Mouse (Mus musculus) heart, embryonic 13.5 days (tissue): ENCODE results near the gene Hdac9. TPM values are rescaled to one million over a fixed set of nuclear protein-coding genes. Genes with fewer than 3 reads are reported as not detected.
"Not testable (repeated sequence)": the region's sequence is repeated elsewhere in the genome, so short reads cannot be mapped to it uniquely, and the experiment has no call there.

Source experiments
- ATAC-seq: fragments of 200-750 bp; cut with Nextera tagmentation; 2 replicates; pipeline ENCODE4 v1.8.0; 2017; ENCODE audit warnings: moderate TSS enrichment; ENCODE audit not compliant: insufficient number of reproducible peaks, low FRiP score, low TSS enrichment; ENCODE audit errors: extremely low read depth
- H3K27ac ChIP-seq: fragments of 300-500 bp; sonication (generic); replicated peaks from 2 replicates; pipeline ENCODE4 v1.5.1; 2015; ENCODE audit warnings: moderate library complexity, mild to moderate bottlenecking, inconsistent platforms
- H3K27me3 ChIP-seq: fragments of 300-500 bp; sonication (generic); replicated peaks from 2 replicates; pipeline ENCODE4 v1.6.1; 2015; ENCODE audit warnings: mild to moderate bottlenecking, inconsistent platforms
- H3K36me3 ChIP-seq: fragments of 300-500 bp; sonication (generic); 2 replicates; pipeline ENCODE4 v1.6.1; 2015; ENCODE audit warnings: mild to moderate bottlenecking, inconsistent platforms
- H3K4me1 ChIP-seq: fragments of 300-500 bp; sonication (generic); 2 replicates; pipeline ENCODE4 v1.6.1; 2015; ENCODE audit warnings: inconsistent platforms
- H3K4me2 ChIP-seq: fragments of 300-500 bp; sonication (generic); 2 replicates; pipeline ENCODE4 v1.6.1; 2015; ENCODE audit warnings: inconsistent platforms, mild to moderate bottlenecking, moderate library complexity
- H3K4me3 ChIP-seq: fragments of 300-500 bp; sonication (generic); 2 replicates; pipeline ENCODE4 v1.5.1; 2015; ENCODE audit warnings: moderate library complexity, mild to moderate bottlenecking, inconsistent platforms
- H3K9ac ChIP-seq: fragments of 300-500 bp; sonication (generic); 2 replicates; pipeline ENCODE4 v1.6.1; 2015; ENCODE audit warnings: inconsistent platforms, mild to moderate bottlenecking, moderate library complexity
- H3K9me3 ChIP-seq: fragments of 300-500 bp; sonication (generic); 2 replicates; pipeline ENCODE4 v1.6.1; 2016; ENCODE audit warnings: inconsistent platforms
- WGBS: fragments of 180-500 bp; shearing (Covaris S2); methylation state at CpG from one replicate; pipeline ENCODE4 v1.1.7; 2015; ENCODE audit warnings: mixed read lengths; 5-methylcytosine and 5-hydroxymethylcytosine counted together
- polyA plus RNA-seq: library from polyadenylated mRNA; unstranded; fragments of >200 nt; fragmentation: Nextera tagmentation; extraction: Ambion mirVana; gene quantifications from 2 replicates; pipeline ENCODE4 v1.2.1, GENCODE M21; 2015

The Hdac9 gene
- polyA plus RNA-seq, 1 experiment from 2014 or later: 25.3 TPM

- no peak for ATAC-seq
- Histone ChIP-seq H3K4me1 (peaks cover 24% of the 10 kb centered on the region), H3K9ac (no peak overlapping the region), H3K36me3 (no peaks in the 10 kb centered on the region), H3K27me3 (no peaks in the 10 kb centered on the region), H3K27ac (no peak overlapping the region), H3K4me2 (no peak overlapping the region), H3K9me3 (no peaks in the 10 kb centered on the region), H3K4me3 (no peak overlapping the region)
- 64% methylated on average over 2 of the region's 2 CpGs for WGBS
These were observed 430.9 kb downstream of the Hdac9 start for GRCm38 (mm10) chr12:34486016-34486415.

GRCm38 (mm10) chr12:34481702-34482101 is 435.2 kb downstream of the Hdac9 start:
- Histone ChIP-seq H3K9me3 (no peaks in the 10 kb centered on the region), H3K4me3 (no peak overlapping the region), H3K27ac (no peak overlapping the region), H3K9ac (no peak overlapping the region), H3K27me3 (no peaks in the 10 kb centered on the region), H3K4me1 (peaks cover 15% of the 10 kb centered on the region), H3K4me2 (no peak overlapping the region), H3K36me3 (no peaks in the 10 kb centered on the region)
- ATAC-seq: no peak
- WGBS: 84% methylated on average over 5 of the region's 5 CpGs

GRCm38 (mm10) chr12:34472949-34473651 is 443.8 kb downstream of the Hdac9 start:
- no peak overlapping the region for H3K9ac ChIP-seq
- H3K4me2 ChIP-seq: no peak overlapping the region
- H3K4me3 ChIP-seq: no peak overlapping the region

GRCm38 (mm10) chr12:34472542-34472941 is 444.4 kb downstream of the Hdac9 start:
- no peak for ATAC-seq
- Histone ChIP-seq H3K36me3 (no peaks in the 10 kb centered on the region), H3K27me3 (no peaks in the 10 kb centered on the region), H3K4me1 (peaks cover 20% of the 10 kb centered on the region), H3K4me3 (no peak overlapping the region), H3K27ac (0 out of 2 replicates have a peak overlapping the region, but pooled peaks have one; percentile 12), H3K9ac (no peak overlapping the region), H3K4me2 (no peak overlapping the region), H3K9me3 (no peaks in the 10 kb centered on the region)
- 59% methylated on average over 4 of the region's 4 CpGs for WGBS

More at GRCm38 (mm10) chr12:34472949-34473651, 443.8 kb downstream of the Hdac9 start:
- H3K9me3 ChIP-seq: no peaks in the 10 kb centered on the region
- ATAC-seq: no peak
- peaks cover 20% of the 10 kb centered on the region for H3K4me1 ChIP-seq
- WGBS: 58% methylated on average over 10 of the region's 10 CpGs
- H3K36me3 ChIP-seq: no peaks in the 10 kb centered on the region
- no peaks in the 10 kb centered on the region for H3K27me3 ChIP-seq
- peak overlapping the region; percentile 12 for H3K27ac ChIP-seq

DNA sequence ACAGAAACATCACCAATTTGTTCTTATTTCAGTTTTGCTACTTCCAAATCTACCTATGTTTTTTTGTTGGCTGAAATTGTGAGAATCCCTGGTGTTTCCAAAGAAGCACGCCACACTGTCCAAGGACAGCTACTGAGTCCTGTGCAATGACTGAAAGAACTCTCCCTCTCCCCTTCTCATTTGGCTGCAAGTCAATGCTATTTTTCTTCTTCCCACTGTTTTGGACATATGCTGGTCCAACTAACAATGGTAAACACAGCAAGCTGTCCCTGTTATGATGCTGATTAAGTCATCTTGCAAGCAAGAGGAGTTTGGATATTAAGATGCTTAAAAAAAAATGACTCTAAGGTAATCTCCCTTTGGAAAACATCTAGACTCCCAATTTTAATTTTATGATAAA is 455.2 kb downstream of the Hdac9 start:
- H3K27me3 ChIP-seq: no peaks in the 10 kb centered on the region
- H3K27ac ChIP-seq: no peak overlapping the region
- H3K9ac ChIP-seq: no peak overlapping the region
- no peak overlapping the region for H3K4me3 ChIP-seq
- H3K9me3 ChIP-seq: no peaks in the 10 kb centered on the region; the same call in 1 of the 2 replicates
- no peak for ATAC-seq
- 71% methylated on average over 1 of the region's 1 CpGs for WGBS
- H3K4me2 ChIP-seq: no peak overlapping the region
- H3K4me1 ChIP-seq: no peaks in the 10 kb centered on the region
- H3K36me3 ChIP-seq: no peaks in the 10 kb centered on the region

- no peaks in the 10 kb centered on the region for H3K27me3 ChIP-seq
- peak overlapping the region; percentile 63; the same call in 1 of the 2 replicates for H3K9ac ChIP-seq
- no peaks in the 10 kb centered on the region for H3K36me3 ChIP-seq
- no peak overlapping the region for H3K4me3 ChIP-seq
- WGBS: 46% methylated on average over 5 of the region's 5 CpGs
- ATAC-seq: no peak
- peaks cover 31% of the 10 kb centered on the region for H3K4me1 ChIP-seq
- H3K4me2 ChIP-seq: peak overlapping the region; percentile 41
- H3K9me3 ChIP-seq: no peaks in the 10 kb centered on the region; the same call in 1 of the 2 replicates
- H3K27ac ChIP-seq: peak overlapping the region; percentile 81
These were observed 464.3 kb downstream of the Hdac9 start for GRCm38 (mm10) chr12:34452643-34453042.

DNA sequence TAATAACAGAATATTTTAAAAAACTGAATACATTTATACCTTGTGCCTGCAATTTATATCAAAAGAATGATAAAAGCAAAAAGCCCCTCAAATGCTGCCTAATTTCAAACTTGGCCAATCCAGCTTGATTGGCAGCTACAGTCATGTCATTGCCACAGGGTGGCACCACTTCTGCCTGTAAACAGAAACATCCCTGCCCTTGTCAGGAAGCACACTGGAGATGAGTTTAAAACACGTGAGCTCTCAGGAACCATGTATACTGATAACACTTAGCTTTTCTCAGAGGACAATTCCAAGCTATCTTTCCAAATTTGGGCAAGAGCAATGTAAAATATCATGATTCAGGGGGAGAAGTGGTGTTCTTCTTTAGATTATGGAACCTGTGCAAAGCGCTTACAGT is 465.7 kb downstream of the Hdac9 start:
- Histone ChIP-seq H3K27me3 (no peaks in the 10 kb centered on the region), H3K36me3 (no peaks in the 10 kb centered on the region), H3K27ac (0 out of 2 replicates have a peak overlapping the region, but pooled peaks have one; percentile 30), H3K4me2 (no peak overlapping the region), H3K9me3 (no peaks in the 10 kb centered on the region), H3K4me3 (no peak overlapping the region), H3K4me1 (peaks cover 34% of the 10 kb centered on the region), H3K9ac (no peak overlapping the region)
- no peak for ATAC-seq
- 41% methylated on average over 2 of the region's 2 CpGs for WGBS

- H3K9me3 ChIP-seq, H3K4me3 ChIP-seq, H3K9ac ChIP-seq, H3K36me3 ChIP-seq, ATAC-seq, H3K27me3 ChIP-seq: not testable (repeated sequence)
- peaks cover 37% of the 10 kb centered on the region for H3K4me1 ChIP-seq
- 43% methylated on average over 1 of the region's 1 CpGs for WGBS
- peak overlapping the region; percentile 20; the same call in 1 of the 2 replicates for H3K4me2 ChIP-seq
- H3K27ac ChIP-seq: peak overlapping the region; percentile 91
These were observed 472.2 kb downstream of the Hdac9 start for GRCm38 (mm10) chr12:34444724-34445123.

GRCm38 (mm10) chr12:34440930-34441329 is 476.0 kb downstream of the Hdac9 start:
- Histone ChIP-seq H3K27me3 (no peaks in the 10 kb centered on the region), H3K4me2 (peak overlapping the region; percentile 28; the same call in 1 of the 2 replicates), H3K4me3 (no peak overlapping the region), H3K36me3 (peaks cover 6% of the 10 kb centered on the region; the same call in 1 of the 2 replicates), H3K9me3 (no peaks in the 10 kb centered on the region), H3K4me1 (peaks cover 33% of the 10 kb centered on the region), H3K9ac (peak overlapping the region; percentile 2; the same call in 1 of the 2 replicates), H3K27ac (peak overlapping the region; percentile 48)
- ATAC-seq: no peak
- 28% methylated on average over 8 of the region's 8 CpGs for WGBS

DNA sequence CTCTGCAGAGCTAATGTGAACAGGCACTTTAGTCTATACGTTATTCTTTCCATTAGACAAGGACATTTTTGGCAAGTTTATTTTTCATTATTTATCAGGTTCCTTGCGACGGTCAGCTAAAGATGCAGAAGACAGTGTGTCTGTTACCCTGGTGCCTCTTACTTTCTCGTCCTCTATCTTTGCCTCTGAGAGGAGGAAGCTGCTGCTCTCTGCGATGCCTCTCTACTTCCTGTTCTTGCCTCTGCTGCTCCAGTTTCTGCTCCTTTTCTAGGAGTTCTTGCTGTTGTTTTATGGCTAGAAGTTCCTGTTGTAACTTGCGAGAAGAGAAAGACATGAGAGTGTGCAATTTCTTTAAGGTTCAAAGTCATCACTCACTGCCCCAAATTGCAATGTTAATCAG is 484.0 kb downstream of the Hdac9 start:
- peak overlapping the region; percentile 12; the same call in 1 of the 2 replicates for H3K4me2 ChIP-seq
- no peak overlapping the region for H3K4me3 ChIP-seq
- H3K9ac ChIP-seq: no peak overlapping the region
- H3K4me1 ChIP-seq: peaks cover 11% of the 10 kb centered on the region
- H3K27ac ChIP-seq: no peak overlapping the region
- no peak for ATAC-seq
- WGBS: 52% methylated on average over 6 of the region's 6 CpGs
- H3K9me3 ChIP-seq: no peaks in the 10 kb centered on the region
- peaks cover 22% of the 10 kb centered on the region for H3K36me3 ChIP-seq
- no peaks in the 10 kb centered on the region for H3K27me3 ChIP-seq

GRCm38 (mm10) chr12:34432461-34432860 is 484.4 kb downstream of the Hdac9 start:
- H3K27ac ChIP-seq: no peak overlapping the region
- no peak overlapping the region for H3K9ac ChIP-seq
- no peak overlapping the region for H3K4me3 ChIP-seq
- ATAC-seq: no peak
- 49% methylated on average over 5 of the region's 5 CpGs for WGBS
- no peaks in the 10 kb centered on the region for H3K27me3 ChIP-seq
- peak overlapping the region; percentile 12; the same call in 1 of the 2 replicates for H3K4me2 ChIP-seq
- H3K9me3 ChIP-seq: no peaks in the 10 kb centered on the region
- H3K4me1 ChIP-seq: peaks cover 11% of the 10 kb centered on the region
- peaks cover 22% of the 10 kb centered on the region for H3K36me3 ChIP-seq

- no peak overlapping the region for H3K4me2 ChIP-seq
- peaks cover 11% of the 10 kb centered on the region for H3K4me1 ChIP-seq
- no peak for ATAC-seq
- H3K36me3 ChIP-seq: peaks cover 19% of the 10 kb centered on the region
- no peak overlapping the region for H3K9ac ChIP-seq
- WGBS: 76% methylated on average over 5 of the region's 5 CpGs
- H3K9me3 ChIP-seq: no peaks in the 10 kb centered on the region
- H3K27ac ChIP-seq: no peak overlapping the region
- no peaks in the 10 kb centered on the region for H3K27me3 ChIP-seq
- H3K4me3 ChIP-seq: no peak overlapping the region
These were observed 485.1 kb downstream of the Hdac9 start for GRCm38 (mm10) chr12:34431832-34432231.
